Mouse (Mus musculus) B cell, adult (primary cell): Measurements from ENCODE around the gene Larp4. TPM values are rescaled to one million over a fixed set of nuclear protein-coding genes. Genes with fewer than 3 reads are reported as not detected.

Experiments used
- total RNA-seq: library from RNA; stranded (reverse); gene quantifications from 4 replicates; pipeline ENCODE4 v1.2.4, GENCODE M21; 2023; ENCODE audit not compliant: inconsistent age

Larp4 gene
- 83.1 to 87.0 TPM (median 85.4 TPM) in 4 replicates for total RNA-seq

DNA sequence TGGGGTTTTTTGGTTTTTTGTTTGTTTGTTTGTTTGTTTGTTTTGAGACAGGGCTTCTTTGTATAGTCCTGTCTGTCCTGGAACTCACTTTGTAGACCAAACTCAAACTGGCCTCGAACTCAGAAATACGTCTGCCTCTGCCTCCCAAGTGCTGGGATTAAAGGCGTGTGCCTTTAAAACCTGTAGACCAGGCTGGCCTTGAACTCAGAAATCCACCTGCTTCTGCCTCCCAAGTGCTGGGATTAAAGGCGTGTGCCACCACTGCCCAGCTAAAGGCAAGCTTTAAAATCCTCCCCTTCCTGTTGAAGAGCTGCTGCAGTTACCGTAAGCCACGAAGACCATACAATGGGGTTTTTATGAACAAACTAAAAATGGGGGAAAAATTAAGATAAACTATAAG, at the start of gene Larp4:
Gene Larp4 (plus strand): TSS at position 301 of the 400 bp plus-strand sequence.

DNA sequence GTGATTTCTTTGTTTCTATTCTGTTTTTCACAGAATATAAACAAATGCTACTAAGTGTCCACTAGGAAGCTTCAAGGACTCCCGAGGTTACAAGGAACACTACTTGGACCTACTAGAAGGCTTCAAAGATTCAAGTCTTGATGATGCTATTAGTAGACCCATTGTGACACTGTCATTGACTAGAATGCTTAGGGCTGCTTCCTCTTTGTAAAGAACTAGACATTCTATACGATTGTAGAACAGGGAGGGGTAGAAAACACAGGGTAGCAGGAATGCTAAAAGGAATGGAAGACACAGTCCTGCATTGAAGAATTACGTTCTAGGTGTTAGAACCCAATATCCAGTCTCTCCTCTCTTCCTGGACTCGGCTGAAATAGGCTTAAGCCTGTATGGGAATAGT, 2.9 kb upstream of the Larp4 start, which contains the start of gene Fam186a:
Gene Fam186a (minus strand): TSS at position 101 of the 400 bp plus-strand sequence.

DNA sequence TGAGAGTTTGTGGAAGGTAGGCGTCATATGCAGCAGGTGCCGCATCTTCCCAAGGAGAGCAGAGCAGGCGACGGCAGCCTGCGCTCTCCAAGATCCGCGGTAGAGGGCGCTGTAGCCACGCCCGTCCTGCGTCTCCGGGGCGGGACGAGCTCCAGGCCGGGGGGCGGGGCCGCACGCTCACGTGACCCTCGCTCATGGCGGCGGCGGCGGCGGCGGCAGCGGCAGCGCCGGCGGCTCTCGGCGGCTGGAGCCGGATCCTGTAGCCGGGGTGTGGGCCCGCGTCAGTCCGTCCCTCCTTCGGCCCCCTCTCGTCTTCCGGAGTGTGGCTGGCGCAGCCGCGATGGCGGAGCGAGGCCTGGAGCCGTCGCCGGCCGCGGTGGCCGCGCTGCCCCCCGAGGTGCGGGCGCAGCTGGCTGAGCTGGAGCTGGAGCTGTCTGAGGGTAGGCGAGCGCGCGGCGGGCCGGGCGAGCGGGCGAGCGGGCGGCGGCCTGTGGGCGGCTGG, 68.7 kb downstream of the Larp4 start, which contains the start of gene Dip2b:
Gene Dip2b (plus strand): TSS at position 195 of the 502 bp plus-strand sequence.

Other genes with a start within 250 kb of the Larp4 start
- 42.7 to 52.1 TPM (median 49.8 TPM) in 4 replicates for gene Cox14, start 244.4 kb upstream of the Larp4 start, total RNA-seq
- 45.6 to 59.0 TPM (median 49.2 TPM) in 4 replicates for gene Cers5, start 197.2 kb upstream of the Larp4 start, total RNA-seq
- 0.83 to 1.9 TPM (median 1.7 TPM) in 4 replicates for gene Lima1, start 94.6 kb upstream of the Larp4 start, total RNA-seq
- gene Fam186a, start 3.0 kb upstream of the Larp4 start, total RNA-seq = not detected in 4 replicates
- 77.9 to 85.7 TPM (median 83.7 TPM) in 4 replicates for gene Dip2b, start 68.6 kb downstream of the Larp4 start, total RNA-seq